Mouse (Mus musculus): ENCODE results near the gene Arsg.

Gene Arsg

DNA sequence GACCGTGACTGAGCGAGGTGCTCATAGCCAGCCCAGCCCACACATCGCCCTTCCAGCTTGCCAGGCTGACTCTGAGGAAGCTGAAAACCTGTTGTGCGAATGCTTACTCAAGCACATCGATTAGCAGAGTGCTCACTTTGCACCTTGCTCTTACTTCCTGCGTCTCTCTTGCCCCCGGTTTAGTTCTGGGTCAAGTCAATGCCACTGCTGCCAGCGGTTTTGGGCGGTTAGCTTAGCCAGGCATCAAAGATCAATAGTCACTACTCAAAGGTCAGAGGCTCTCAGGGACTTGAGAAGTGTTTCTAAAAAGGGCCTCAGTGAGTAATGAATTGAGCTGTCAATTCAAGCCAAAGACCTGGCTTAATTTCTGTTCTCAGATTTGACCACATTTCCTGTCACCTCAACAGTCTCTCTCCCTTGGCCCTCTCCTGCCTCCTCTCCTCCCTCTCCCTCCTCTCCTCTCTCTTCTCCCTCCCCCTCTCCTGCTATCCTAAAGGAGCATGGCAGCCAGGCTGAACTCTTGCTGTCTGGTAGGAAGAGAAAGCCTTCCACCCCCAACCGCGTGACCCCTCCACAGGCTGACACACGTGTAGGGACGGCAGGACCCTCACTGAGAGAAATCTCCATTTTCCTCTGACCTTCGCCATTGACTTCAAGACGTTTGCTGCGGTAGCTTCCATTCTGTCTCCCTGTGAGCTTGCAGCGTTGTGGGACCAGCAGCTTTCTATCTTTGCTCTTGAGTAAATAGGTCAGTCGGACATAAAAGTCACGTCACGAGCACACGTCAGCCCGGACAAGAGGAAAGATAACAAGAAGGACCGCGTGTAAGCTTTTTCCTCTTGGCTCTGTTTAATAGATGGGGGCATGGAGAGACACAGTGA, 22.0 kb downstream of the Arsg start:
- no peak for DNase-seq (ENCODE audit: extremely low read depth, low read depth, low spot score)

DNA sequence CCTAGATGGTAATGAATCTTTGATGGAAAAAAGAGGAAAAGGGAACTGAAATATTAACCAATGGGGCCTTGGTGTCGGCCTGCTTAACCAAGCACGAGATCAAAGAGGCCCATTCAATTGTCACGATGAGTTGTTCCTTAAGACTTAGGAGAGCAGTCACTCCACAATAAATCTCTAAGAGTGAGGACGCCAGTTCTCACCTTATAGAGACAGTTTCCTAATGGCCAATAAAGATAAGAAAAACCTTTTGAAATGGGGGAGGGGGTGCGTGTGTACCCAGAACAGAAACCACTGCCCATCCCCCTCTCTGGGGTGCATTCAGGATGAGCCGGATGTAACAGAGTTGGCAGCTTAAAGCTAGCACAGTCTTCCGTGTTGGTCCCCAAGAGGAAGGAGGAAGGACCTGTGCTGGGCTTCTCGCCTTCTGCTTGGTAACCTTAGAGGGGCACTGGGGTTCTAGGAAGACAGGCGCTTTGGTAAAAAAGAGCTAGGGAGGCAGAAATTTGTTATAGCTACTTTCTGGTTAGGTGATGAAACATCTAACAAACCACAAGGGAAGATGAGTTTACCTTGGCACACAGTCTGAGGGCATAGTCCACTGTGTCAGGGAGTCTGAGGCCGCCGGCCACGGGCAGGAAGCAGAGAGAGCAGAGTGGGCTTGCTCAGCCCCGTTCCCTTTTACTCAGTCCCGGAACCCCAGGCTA, 22.7 kb downstream of the Arsg start:
- DNase-seq (ENCODE audit: extremely low read depth, low read depth, low spot score): no peak

DNA sequence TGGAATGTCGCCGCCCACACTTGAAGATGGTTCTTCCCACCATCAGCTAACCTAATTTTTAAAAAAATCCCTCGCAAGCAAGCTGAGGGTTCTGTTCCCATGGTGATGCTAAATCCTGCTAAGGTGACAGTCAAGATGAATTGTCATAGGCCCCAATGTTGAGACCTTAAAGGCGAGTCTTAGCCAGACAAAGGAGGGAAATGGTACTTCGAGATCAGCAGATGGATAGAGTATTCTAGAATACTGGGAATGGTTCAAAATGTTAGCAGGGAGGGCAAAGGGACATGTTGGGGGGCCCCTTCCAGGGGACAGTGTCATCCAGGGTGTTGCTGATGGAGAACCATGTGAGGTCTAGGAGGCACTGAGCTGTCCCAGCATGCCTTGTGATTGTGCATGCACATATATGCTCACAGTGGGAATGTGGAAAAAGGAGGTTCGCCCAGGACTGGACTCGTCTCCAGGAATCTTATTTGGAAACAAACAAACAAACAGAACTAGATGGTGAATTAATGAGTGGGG, 23.4 kb downstream of the Arsg start:
- DNase-seq (ENCODE audit: extremely low read depth, low read depth, low spot score): no peak

DNA sequence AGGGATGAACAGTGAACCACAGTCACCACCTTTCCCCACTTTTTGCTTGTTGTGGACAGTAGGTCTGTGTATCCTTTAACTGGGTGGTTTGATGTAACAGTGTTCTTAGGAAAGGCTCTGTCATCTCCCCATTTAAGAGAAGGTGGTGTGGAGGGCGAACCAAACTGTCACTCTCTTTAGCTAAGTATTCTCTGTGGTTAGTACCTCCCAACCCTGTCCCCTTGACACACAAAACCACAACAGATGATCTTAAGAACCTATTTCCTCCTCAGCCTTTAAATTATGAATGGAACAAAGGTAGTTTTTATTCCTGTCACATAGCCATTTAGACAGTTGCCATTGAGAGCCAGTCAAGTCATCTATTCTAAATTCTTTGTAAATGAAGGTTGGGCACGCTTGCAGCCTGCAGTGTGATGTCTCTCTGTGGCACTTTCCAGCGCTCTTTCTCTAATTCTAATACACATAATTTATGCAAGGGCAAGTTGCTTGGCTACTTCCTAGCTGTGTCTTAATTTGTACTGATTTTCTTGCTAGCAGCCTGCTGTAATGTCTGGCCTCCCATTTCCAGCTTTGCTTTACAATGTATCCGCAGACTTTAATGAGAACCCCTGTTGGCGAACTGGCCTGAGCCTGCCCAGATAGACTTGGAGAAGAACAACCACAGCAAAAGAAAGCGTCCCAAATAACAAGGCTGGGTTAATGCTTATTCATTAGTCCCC, 24.0 kb downstream of the Arsg start:
- no peak for DNase-seq (ENCODE audit: extremely low read depth, low read depth, low spot score)

DNA sequence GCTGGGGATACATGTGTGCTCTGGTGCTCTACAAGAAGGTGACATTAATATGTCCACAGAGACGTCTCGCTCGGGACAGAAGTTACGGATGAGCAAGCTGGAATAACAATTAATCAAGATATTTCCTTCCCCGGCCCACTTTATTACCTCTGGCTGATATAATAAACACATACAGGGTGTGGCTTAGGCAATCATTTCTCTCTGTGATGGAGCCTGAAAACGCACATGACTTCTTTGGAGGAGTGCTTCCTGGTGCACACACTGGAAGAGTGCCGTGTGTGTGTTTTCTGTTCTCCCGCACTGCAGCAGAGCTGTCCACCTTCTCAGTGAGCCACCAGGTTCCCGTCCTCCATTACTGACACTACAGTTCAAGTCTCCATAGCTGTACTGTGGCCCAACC, 24.8 kb downstream of the Arsg start:
- DNase-seq (ENCODE audit: extremely low read depth, low read depth, low spot score): no peak

DNA sequence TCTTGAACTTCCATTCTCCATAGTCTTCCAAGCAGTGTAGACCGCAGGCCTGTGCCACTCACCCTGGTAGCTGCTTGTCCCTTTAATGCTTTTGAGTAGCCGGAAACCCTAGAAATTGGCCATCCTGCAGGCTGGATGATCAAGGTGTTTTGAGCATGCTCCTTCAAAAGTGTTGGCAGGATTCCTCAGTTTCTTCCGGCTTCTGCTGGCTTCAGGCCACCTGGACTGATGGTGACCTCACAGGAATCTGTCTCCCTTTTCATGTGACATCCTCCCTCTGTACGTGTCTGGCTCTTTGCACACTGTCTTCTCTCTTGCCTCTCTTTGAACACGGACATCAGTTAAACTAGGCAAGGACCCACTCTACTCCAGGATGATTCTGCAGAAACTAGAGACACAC, 27.0 kb downstream of the Arsg start:
- DNase-seq (ENCODE audit: extremely low read depth, low read depth, low spot score): no peak

DNA sequence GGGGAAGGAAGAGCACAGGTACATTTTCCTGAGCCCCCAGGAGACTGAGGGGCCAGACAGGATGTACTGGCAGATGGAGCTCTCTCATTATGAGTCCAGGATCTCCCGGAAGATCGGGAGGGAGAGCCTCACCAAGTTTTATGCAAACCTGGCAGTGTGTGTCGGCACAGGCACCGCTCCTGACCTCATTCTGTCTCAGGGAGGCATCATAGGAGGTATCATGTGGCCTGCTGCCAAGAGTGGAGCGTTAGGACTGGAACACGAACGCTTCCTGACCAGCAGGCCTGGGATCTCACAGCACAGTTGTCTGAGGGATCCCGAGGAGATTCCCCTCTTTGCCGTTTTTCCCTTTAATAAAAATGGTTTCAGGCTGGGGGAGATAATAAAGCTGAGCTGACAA, 31.8 kb downstream of the Arsg start:
- no peak for DNase-seq (ENCODE audit: extremely low read depth, low read depth, low spot score)

DNA sequence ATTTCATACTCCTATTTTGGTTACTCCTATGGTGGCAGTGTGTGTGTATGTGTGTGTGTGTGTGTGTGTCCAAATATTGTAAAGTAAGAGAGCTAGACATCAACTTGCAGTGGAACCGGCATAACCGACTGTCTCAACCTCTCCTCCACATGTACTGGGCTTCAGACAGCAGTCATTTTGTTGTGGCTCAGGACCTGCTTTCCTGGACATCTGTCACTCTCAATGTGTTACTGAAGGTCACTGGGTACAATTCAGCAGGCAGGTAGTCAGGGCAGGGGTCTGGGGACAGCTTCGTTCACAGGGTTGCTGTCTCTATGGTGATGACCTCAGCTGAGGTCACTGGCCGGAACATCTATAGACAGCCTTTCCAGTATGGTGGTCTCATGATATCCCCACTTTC, 32.6 kb downstream of the Arsg start:
- DNase-seq (ENCODE audit: extremely low read depth, low read depth, low spot score): no peak

DNA sequence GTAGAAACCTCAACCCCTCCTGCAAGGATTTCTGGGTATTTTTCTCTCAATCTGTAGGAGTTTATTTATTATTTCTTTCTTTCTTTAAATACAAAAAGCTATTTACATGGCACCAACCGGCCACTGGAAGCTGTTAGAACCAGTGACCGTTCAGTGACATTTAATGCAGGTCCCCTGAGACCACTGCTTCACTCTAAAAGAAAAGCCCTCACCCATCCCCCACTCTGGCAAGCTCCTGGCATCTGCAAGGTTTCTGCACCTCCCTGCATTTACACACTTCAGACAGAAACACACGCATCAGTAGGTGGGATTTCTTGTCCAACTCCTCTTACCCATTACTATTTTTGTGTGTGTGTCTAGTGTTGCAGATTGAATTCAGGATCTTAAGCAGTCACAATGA, 33.9 kb downstream of the Arsg start:
- no peak for DNase-seq (ENCODE audit: extremely low read depth, low read depth, low spot score)

DNA sequence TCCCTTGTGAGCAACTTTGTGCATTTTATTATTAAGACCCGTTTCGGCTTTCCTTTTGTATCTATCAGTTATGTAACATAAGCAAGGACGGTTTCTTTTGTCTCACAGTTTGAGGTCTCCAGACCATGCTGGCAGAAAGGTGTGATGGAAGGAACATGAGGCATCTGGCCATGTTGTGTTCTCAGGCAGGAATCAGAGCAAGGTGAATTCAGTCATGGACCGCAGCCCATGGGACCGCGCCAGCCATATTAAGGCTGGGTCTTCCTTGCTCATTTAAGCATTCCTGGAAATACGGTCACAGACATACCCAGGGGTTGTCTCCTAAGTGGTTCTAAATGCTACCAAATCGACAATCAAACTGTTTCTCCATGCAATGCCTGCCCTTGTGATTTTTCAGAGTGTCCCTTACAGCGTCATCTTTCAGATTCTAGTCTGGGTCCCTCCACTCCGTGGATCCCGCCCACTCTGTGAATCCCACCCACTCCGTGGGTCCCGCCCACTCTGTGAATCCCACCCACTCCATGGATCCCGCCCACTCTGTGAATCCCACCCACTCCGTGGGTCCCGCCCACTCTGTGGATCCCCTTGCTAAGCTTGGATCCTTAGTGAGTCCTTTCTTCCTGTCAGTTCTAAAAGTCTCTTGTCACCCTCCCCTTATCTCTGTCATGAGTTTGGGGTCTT, 40.0 kb downstream of the Arsg start:
- DNase-seq (ENCODE audit: extremely low read depth, low read depth, low spot score): no peak

DNA sequence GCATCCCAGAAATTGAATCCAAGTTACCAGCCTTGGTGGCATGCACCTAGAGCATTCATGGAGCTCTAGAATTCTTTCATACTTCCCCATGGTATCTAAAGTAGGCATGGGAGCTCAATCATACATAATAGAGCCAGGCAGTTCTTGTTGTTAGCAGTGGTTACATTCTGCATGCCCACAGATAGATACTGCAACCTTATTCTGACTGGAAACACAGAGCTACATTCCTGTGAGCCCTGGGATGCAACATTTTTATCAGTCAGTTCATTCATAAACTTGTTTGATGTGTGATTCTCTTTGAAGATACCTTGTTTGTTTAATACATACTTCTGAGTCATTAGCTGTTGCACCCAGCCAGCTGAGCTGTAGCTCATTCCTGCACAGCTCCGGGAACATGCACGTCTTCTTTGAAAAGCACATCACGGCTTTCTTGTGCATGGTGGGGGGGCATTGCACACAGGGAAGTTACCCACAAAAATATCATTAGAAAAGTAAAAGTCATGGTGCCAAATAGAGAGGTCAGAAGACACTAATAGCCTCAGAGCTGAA, 41.0 kb downstream of the Arsg start:
- no peak for DNase-seq (ENCODE audit: extremely low read depth, low read depth, low spot score)

DNA sequence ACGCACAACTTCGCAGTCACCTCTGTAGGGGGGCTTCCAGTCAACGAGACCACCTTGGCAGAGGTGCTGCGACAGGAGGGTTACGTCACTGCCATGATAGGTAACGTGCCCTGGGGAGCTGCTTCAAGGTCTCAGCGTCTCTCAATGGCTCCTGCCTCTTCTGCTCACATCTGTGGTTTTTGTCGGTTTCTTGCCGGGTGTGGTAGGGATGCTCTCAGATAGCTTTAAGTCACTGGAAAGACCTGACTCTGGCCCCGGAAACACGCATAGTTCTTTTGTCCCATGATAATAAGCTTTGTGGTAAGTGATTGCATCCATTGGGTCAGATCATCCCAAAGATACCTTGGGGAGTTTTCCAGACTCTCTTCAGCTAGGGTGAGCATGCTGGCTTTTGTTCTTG, 44.2 kb downstream of the Arsg start:
- DNase-seq (ENCODE audit: extremely low read depth, low read depth, low spot score): no peak

DNA sequence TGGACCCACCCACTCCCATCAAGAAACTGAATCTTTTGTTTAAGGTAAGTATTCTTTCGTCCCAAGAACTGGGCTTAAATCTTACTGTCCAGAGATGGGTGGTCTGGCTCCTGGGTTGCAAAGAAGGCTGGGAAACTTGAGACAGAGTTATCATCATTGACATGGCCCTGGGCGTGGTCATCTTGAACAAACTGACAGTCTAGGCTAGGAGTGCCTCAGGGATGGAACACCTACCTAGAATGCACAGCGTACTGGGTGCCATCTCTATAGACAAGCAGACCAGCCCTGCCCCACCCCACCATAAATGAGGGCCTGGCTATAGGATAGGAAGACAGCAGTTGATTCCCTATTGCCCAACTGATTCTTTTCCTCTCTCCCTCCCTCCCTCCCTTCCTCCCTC, 44.6 kb downstream of the Arsg start:
- DNase-seq (ENCODE audit: extremely low read depth, low read depth, low spot score): no peak

DNA sequence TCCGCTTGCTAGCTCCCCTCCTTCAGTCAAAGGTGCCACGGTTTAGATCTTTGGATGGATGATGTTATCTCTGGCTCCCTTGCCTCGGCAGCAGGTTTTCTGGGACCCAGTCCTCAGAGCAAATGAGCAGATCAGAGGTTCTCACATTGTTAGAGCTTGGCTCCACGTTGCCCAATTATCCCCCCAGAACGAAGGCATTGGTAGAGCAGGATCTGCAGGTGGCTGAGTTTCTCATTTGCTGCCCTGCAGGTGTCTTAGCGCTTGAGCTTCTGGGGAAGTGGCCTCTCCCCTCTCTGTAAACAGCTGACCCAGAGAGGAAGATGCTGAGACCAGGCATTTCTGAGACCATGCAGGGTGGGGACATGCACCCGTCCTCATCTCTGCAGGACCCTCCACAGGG, 47.8 kb downstream of the Arsg start:
- no peak for DNase-seq (ENCODE audit: extremely low read depth, low read depth, low spot score)

DNA sequence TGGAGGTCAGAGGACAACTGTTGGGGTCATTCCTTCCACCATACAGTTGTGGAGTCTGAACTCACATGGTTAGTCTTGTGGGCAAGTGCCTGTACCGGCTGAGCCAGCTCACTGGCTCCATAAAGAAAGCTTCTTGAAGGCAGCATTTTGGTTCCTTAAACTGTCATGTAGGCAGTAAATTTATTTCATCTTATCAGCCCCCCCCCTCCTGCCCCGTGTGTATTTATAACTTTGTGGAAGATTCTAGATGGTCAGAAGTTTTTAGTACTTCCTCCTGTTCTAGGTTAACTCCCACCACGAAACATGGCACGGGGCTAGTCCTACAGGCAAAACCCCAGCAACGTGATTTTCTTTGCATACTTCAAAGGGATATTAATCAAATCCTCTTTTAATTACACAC, 51.7 kb downstream of the Arsg start:
- no peak for DNase-seq (ENCODE audit: extremely low read depth, low read depth, low spot score)

DNA sequence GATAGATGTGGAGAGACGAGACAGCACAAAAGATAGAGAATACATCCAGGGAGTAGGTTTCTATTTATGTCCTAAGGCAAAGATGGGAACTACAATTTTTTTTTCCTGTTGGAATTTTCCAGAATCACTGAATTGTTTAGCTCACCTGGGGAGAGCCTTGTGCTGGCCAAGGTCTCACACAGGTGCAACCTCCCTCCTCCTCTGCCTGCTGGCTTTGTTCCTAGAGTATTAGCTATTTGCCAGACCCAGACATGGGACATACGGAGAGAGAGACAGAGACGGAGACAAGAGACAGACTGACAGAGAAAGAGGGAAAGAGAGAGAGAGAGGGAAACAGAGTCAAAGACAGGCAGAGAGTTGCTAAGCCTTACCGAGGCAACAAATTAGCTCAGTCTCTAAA, 52.4 kb downstream of the Arsg start:
- no peak for DNase-seq (ENCODE audit: extremely low read depth, low read depth, low spot score)

DNA sequence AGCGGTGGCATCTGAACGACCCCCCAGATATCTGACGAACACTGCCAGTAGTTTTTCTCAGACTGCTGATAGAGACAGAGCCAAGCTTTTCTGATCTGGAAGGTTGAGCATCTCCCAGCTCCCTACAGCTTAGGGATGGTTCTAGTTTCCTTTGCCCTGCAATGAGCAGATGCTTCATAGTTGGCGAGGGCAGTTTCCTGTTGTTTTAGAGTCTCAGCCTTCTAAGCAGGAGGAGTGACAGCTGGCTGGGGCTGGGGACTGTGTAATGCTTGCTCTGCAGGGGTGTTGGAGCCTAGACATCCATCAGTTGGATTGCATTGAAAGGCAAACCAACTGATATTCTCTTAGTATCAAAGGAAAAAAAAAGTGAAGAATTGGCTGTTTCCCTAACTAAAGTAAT, 56.9 kb downstream of the Arsg start:
- no peak for DNase-seq (ENCODE audit: extremely low read depth, low read depth, low spot score)

DNA sequence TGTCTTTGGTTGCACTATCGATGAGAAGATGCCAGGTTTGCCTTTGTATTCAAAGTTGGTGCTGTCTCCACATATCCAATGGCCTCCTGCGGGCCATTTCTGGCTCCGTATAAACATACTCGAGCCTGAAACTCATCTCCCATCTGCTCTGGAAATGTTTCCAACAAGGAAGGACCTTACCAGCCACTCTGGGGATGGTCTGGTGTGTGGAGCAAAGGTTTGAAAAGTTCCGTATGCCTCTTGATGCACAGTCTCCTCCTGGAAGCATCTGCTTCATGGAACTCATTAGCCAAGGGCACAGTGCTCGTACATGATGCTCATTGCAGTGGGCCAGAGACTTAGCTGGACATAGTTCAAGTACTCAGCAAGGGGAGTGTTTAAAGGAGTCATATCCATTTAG, 62.8 kb downstream of the Arsg start:
- DNase-seq (ENCODE audit: extremely low read depth, low read depth, low spot score): no peak

DNA sequence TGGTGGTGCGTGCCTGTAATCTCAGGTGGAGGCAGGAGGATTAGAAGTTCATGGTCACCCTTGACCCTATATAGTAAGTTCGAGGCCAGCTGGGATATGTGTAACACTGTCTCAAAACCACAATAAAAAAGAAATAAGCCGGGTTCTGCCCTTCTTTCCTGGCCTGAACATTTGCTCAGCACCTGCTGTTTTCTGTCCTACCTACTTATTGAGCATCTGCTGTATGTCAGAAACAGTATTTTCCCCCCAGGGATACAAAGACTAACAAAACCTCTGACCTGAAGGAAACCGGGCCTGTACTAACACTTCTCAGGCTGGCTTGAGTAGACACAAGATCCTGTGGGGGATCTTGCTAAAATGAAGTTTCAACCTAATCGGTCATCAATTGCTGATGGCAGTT, 63.8 kb downstream of the Arsg start:
- DNase-seq (ENCODE audit: extremely low read depth, low read depth, low spot score): no peak

DNA sequence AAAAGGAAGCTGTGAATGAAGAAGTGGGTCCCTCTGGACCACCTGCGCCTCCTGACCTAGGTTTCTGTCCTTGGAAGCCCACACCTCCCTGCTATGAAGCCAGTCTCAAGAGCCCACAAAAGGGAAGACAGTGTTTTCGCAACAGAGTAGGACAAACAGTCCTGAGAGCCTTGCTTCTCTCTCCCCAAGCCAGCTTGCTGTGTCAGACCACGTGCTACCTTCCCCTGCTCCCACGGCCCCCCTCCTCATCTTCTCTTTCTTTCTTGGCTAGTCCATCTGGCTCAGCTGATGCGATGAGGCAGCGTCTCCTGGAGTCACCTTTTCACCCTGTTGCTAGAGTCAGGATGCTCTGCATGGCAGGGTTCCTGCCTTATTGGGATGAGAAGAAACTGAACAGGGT, 66.1 kb downstream of the Arsg start:
- DNase-seq (ENCODE audit: extremely low read depth, low read depth, low spot score): no peak

DNA sequence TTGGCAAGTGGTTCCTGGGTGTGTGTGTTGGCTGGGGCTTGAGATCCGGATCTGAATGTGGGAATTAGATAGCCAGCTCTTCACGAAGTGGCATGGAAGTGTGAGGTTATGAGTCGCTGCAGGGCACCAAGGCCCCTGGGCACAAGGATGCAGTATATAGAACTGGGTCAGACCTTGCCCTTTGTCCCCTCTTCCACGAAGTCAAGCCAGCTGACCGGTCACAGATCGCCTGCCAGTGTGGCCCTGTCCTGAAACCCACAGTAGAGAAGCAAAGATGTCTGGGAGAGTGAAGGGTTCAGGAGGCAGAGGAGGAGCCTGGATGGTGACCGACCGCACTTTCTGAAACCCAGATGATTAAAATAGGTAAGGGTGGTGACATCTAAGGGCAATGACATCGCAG, 70.3 kb downstream of the Arsg start:
- no peak for DNase-seq (ENCODE audit: extremely low read depth, low read depth, low spot score)

Data from fat pad, adult 2 months (tissue).